Mouse (Mus musculus) E14TG2a.4 (cell line): ENCODE measurements around the gene Tor1aip2.
A peak's percentile ranks its signal among the peaks of the same experiment; 100 is the strongest.

ENCODE experiments used
- H3K27me3 ChIP-seq: 2 replicates; pipeline ENCODE4 v1.6.1; 2014; ENCODE audit warnings: low read length, control low read depth; ENCODE audit not compliant: insufficient read depth
- H3K36me3 ChIP-seq: 2 replicates; pipeline ENCODE4 v1.6.1; 2014; ENCODE audit warnings: low read length, control low read depth; ENCODE audit not compliant: insufficient read depth
- H3K4me1 ChIP-seq: replicated peaks from 2 replicates; pipeline ENCODE4 v1.6.1; 2014; ENCODE audit warnings: low read depth, low read length, control low read depth
- H3K4me3 ChIP-seq: replicated peaks from 2 replicates; pipeline ENCODE4 v1.5.1; 2014; ENCODE audit warnings: mild to moderate bottlenecking, low read length
- H3K9me3 ChIP-seq: 2 replicates; pipeline ENCODE4 v1.6.1; 2014; ENCODE audit warnings: low read length, control low read depth
- CTCF ChIP-seq: conservative IDR thresholded peaks from 2 replicates; pipeline ENCODE4 v1.5.1; 2014; ENCODE audit warnings: low read length
- NANOG ChIP-seq: IDR thresholded peaks from 2 replicates; pipeline ENCODE4 v1.6.1; 2014; ENCODE audit warnings: borderline replicate concordance, low read length, mixed read lengths
- POU5F1 ChIP-seq: IDR thresholded peaks from 2 replicates; pipeline ENCODE4 v1.6.1; 2014; ENCODE audit warnings: low read length, borderline replicate concordance

Tor1aip2 gene

GRCm38 (mm10) chr1:156009003-156009402 lies 26.2 kb upstream of the Tor1aip2 start:
- H3K4me3 ChIP-seq: no peak overlapping the region
- no peaks in the 10 kb centered on the region for H3K27me3 ChIP-seq
- peaks cover 8% of the 10 kb centered on the region for H3K4me1 ChIP-seq
- H3K36me3 ChIP-seq: peaks cover 33% of the 10 kb centered on the region
- no peak for TF ChIP-seq NANOG
- TF ChIP-seq CTCF: no peak
- no peak for TF ChIP-seq POU5F1
- no peaks in the 10 kb centered on the region for H3K9me3 ChIP-seq

GRCm38 (mm10) chr1:156019800-156020199 lies 15.4 kb upstream of the Tor1aip2 start:
- Histone ChIP-seq H3K4me3 (no peak overlapping the region), H3K9me3 (no peaks in the 10 kb centered on the region), H3K36me3 (peaks cover 35% of the 10 kb centered on the region), H3K4me1 (peaks cover 9% of the 10 kb centered on the region; the same call in 1 of the 2 replicates), H3K27me3 (no peaks in the 10 kb centered on the region)
- TF ChIP-seq POU5F1 (no peak), NANOG (no peak), CTCF (no peak)

- TF ChIP-seq CTCF (no peak), POU5F1 (no peak), NANOG (no peak)
- H3K36me3 ChIP-seq: peaks cover 36% of the 10 kb centered on the region
- peaks cover 11% of the 10 kb centered on the region; the same call in 1 of the 2 replicates for H3K4me1 ChIP-seq
- H3K27me3 ChIP-seq: no peaks in the 10 kb centered on the region
- no peaks in the 10 kb centered on the region for H3K9me3 ChIP-seq
- H3K4me3 ChIP-seq: no peak overlapping the region
These were observed 14.8 kb upstream of the Tor1aip2 start for GRCm38 (mm10) chr1:156020402-156020801.

- Histone ChIP-seq H3K9me3 (no peaks in the 10 kb centered on the region), H3K4me1 (peaks cover 7% of the 10 kb centered on the region; the same call in 1 of the 2 replicates), H3K4me3 (no peak overlapping the region), H3K27me3 (no peaks in the 10 kb centered on the region), H3K36me3 (peaks cover 16% of the 10 kb centered on the region)
- TF ChIP-seq NANOG: no peak
- no peak for TF ChIP-seq POU5F1
- TF ChIP-seq CTCF: no peak
These were observed 10.2 kb upstream of the Tor1aip2 start for GRCm38 (mm10) chr1:156024831-156025503.

- H3K9me3 ChIP-seq: no peaks in the 10 kb centered on the region
- H3K36me3 ChIP-seq: peaks cover 38% of the 10 kb centered on the region
- no peak for TF ChIP-seq CTCF
- H3K27me3 ChIP-seq: no peaks in the 10 kb centered on the region
- H3K4me3 ChIP-seq: no peak overlapping the region
- 0 out of 2 replicates have a peak, but pooled peaks cover 4% of the 10 kb centered on the region for H3K4me1 ChIP-seq
These were observed 7.4 kb upstream of the Tor1aip2 start for GRCm38 (mm10) chr1:156027849-156028248.

- Histone ChIP-seq H3K9me3 (no peaks in the 10 kb centered on the region), H3K36me3 (peaks cover 44% of the 10 kb centered on the region), H3K4me1 (0 out of 2 replicates have a peak, but pooled peaks cover 4% of the 10 kb centered on the region), H3K4me3 (no peak overlapping the region), H3K27me3 (no peaks in the 10 kb centered on the region)
- TF ChIP-seq CTCF (no peak), NANOG (no peak), POU5F1 (no peak)
These were observed 6.7 kb upstream of the Tor1aip2 start for GRCm38 (mm10) chr1:156028340-156028975.

- no peak for TF ChIP-seq CTCF
- TF ChIP-seq POU5F1: no peak
- TF ChIP-seq NANOG: no peak
These were observed 1.3 kb upstream of the Tor1aip2 start for GRCm38 (mm10) chr1:156033921-156034320.

GRCm38 (mm10) chr1:156034661-156035060 lies 542 bp upstream of the Tor1aip2 start:
- peaks cover 26% of the 10 kb centered on the region for H3K4me1 ChIP-seq
- H3K27me3 ChIP-seq: no peaks in the 10 kb centered on the region
- peaks cover 37% of the 10 kb centered on the region for H3K36me3 ChIP-seq
- no peaks in the 10 kb centered on the region for H3K9me3 ChIP-seq
- H3K4me3 ChIP-seq: peak overlapping the region; percentile 95
- TF ChIP-seq POU5F1: no peak
- no peak for TF ChIP-seq NANOG
- no peak for TF ChIP-seq CTCF

More at GRCm38 (mm10) chr1:156033921-156034320, 1.3 kb upstream of the Tor1aip2 start:
- Histone ChIP-seq H3K4me3 (no peak overlapping the region), H3K27me3 (no peaks in the 10 kb centered on the region), H3K4me1 (peaks cover 18% of the 10 kb centered on the region), H3K9me3 (no peaks in the 10 kb centered on the region), H3K36me3 (peaks cover 42% of the 10 kb centered on the region)
